Comparison of ENCODE assay signal across 11 mouse cellular contexts in the genomic region with DNA sequence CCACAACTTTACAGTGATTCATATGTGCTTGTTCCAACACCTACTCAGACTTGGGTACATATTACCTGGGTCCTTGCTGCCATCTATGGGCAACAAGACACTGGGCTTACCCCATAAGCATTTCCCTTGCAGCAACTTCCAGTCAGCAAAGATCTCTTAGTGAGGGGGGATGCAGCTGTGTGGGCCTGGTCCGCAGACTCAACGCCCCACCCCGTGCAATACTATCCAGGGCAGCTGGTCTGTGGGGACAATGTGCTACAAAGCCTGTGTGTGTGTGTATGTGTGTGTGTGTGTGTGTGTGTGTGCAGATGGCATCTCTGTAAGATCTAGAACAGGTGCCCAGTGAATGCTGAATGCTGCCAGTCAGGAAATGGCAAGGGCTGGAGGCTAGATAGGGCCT. TPM values are rescaled to one million over a fixed set of nuclear protein-coding genes. Genes with fewer than 3 reads are reported as not detected.
A peak's percentile ranks its signal among the peaks of the same experiment; 100 is the strongest.
DNase-seq lines count a peak whose midpoint lies in the region; ATAC-seq and TF ChIP-seq lines count a peak whose summit lies in the region.
"Had no signal": no experiment of that assay in that cellular context is flagged by ENCODE, and none has a peak within 500 bp of the region (broad histone marks: within the 10 kb centered on the region; RNA-seq: fewer than 3 reads in every experiment).

No protein-coding gene starts in this region.

- intact Hi-C loops in heart, postnatal 36 days (cut with DNase I), result no loop called here

- H3K27ac ChIP-seq in forebrain, postnatal 0 days (ENCODE audit: low read depth, low read length), result no peak overlapping the region
- no peak overlapping the region for H3K27ac ChIP-seq in forebrain, embryonic 11.5 days (ENCODE audit: low read depth, low read length)
- H3K27ac ChIP-seq: forebrain, embryonic 12.5 days had no signal

- H3K4me3 ChIP-seq in forebrain, postnatal 0 days (ENCODE audit: low read depth, low read length), result no peak overlapping the region
- no peak overlapping the region for H3K4me3 ChIP-seq in forebrain, embryonic 11.5 days (ENCODE audit: low read depth, low read length)
- no peak overlapping the region for H3K4me3 ChIP-seq in lung, adult 2 months (replicated peaks; ENCODE audit: extremely low read depth, low read depth, low read length)
- H3K4me3 ChIP-seq: forebrain, embryonic 12.5 days had no signal

- peak; percentile 49 for DNase-seq in forebrain, postnatal 0 days
- no peak for DNase-seq in forebrain, embryonic 11.5 days (ENCODE audit: low spot score)
- no peak for DNase-seq in lung, adult 2 months
- no peak for DNase-seq in lung, postnatal 10 days
- peak; percentile 70 for DNase-seq in induced T-regulatory cell, adult 2 months (ENCODE audit: low read depth)
- no peak for DNase-seq in heart, postnatal 36 days
- no peak for DNase-seq in testis, postnatal 14 days (ENCODE audit: low spot score)

- no peak overlapping the region for H3K4me2 ChIP-seq in forebrain, postnatal 0 days (ENCODE audit: low read depth)
- H3K4me2 ChIP-seq in forebrain, embryonic 11.5 days (ENCODE audit: low read depth, low read length, severe bottlenecking), result no peak overlapping the region
- H3K4me2 ChIP-seq: forebrain, embryonic 12.5 days had no signal

- TF ChIP-seq POLR2A in lung, adult 2 months (IDR thresholded peaks at IDR 0.05; ENCODE audit: borderline replicate concordance, extremely low read depth, low read depth, low read length), result 0 out of 2 replicates have a peak, but pooled peaks have one; percentile 8

- H3K9me3 ChIP-seq in forebrain, postnatal 0 days (ENCODE audit: low read length), result no peaks in the 10 kb centered on the region
- H3K9me3 ChIP-seq in forebrain, embryonic 11.5 days (ENCODE audit: control insufficient read depth, low read length), result no peaks in the 10 kb centered on the region
- H3K9me3 ChIP-seq: forebrain, embryonic 12.5 days; G1E had no signal

- ATAC-seq in forebrain, postnatal 0 days, result peak; percentile 64
- ATAC-seq in forebrain, embryonic 11.5 days (replicated peaks; ENCODE audit: low FRiP score), result no peak
- ATAC-seq in CD4-positive, CD25-positive, alpha-beta regulatory T cell, adult 4 months, result peak; percentile 60
- ATAC-seq: midbrain, embryonic 16.5 days had no signal

- TF ChIP-seq CTCF in forebrain, postnatal 0 days (IDR thresholded peaks at IDR 0.05; ENCODE audit: low read depth), result peak; percentile 69
- TF ChIP-seq CTCF in lung, adult 2 months (IDR thresholded peaks at IDR 0.05; ENCODE audit: insufficient read depth, low read length), result no peak

- peaks cover 14% of the 10 kb centered on the region; the same call in 1 of the 2 replicates for H3K36me3 ChIP-seq in forebrain, postnatal 0 days (ENCODE audit: insufficient read depth)
- no peaks in the 10 kb centered on the region; the same call in 1 of the 2 replicates for H3K36me3 ChIP-seq in forebrain, embryonic 11.5 days (ENCODE audit: control insufficient read depth, insufficient read depth, low read length)

- H3K9ac ChIP-seq in forebrain, postnatal 0 days, result no peak overlapping the region
- no peak overlapping the region for H3K9ac ChIP-seq in forebrain, embryonic 11.5 days (ENCODE audit: low read length)
- H3K9ac ChIP-seq: forebrain, embryonic 12.5 days had no signal

- H3K4me1 ChIP-seq in forebrain, postnatal 0 days (ENCODE audit: insufficient read depth), result no peaks in the 10 kb centered on the region
- H3K4me1 ChIP-seq in forebrain, embryonic 11.5 days (replicated peaks; ENCODE audit: control insufficient read depth, insufficient read depth, low read length), result no peaks in the 10 kb centered on the region
- H3K4me1 ChIP-seq in lung, adult 2 months (ENCODE audit: control insufficient read depth, insufficient read depth, low read length), result no peaks in the 10 kb centered on the region
- H3K4me1 ChIP-seq: forebrain, embryonic 12.5 days had no signal

- H3K27me3 ChIP-seq in forebrain, postnatal 0 days (ENCODE audit: insufficient read depth, low read length), result no peaks in the 10 kb centered on the region
- H3K27me3 ChIP-seq in forebrain, embryonic 11.5 days (ENCODE audit: control insufficient read depth, insufficient read depth, low read length), result no peaks in the 10 kb centered on the region
- H3K27me3 ChIP-seq: forebrain, embryonic 12.5 days had no signal

- 85% methylated on average over 3 of the region's 3 CpGs for WGBS in forebrain, postnatal 0 days
- WGBS in forebrain, embryonic 11.5 days, result 89% methylated on average over 3 of the region's 3 CpGs
- 72% methylated on average over 3 of the region's 3 CpGs for WGBS in lung, adult 2 months

RNA-seq across cellular contexts. Expression of a gene that starts 22.9 kb away (rescaled TPM):
- 4.0 and 5.3 TPM in 2 replicates for total RNA-seq in forebrain, postnatal 0 days (2014; rRNA removed)
- polyA plus RNA-seq in forebrain, postnatal 0 days (2015; fragmentation: Nextera tagmentation; extraction: Ambion mirVana), result 3.1 and 3.6 TPM in 2 replicates
- polyA plus RNA-seq in forebrain, embryonic 11.5 days (2014; fragmentation: Nextera tagmentation; extraction: Ambion mirVana), result 10.0 and 10.6 TPM in 2 replicates
- 29.7 and 36.7 TPM in 2 replicates for polyA plus RNA-seq in lung, adult 2 months (2012; rRNA removed)
- 100 to 1,000 TPM; 560 to 705 TPM for polyA plus RNA-seq in CD4-positive, CD25-positive, alpha-beta regulatory T cell, adult 4 months (2017; shearing (Covaris generic))
- total RNA-seq in heart, postnatal 36 days (2021), result 1 to 10 TPM; 7.7 to 7.8 TPM

RNA-seq across cellular contexts. Expression of a gene that starts 56.6 kb away (rescaled TPM):
- total RNA-seq in forebrain, postnatal 0 days (2014; rRNA removed), result 6.4 and 11.1 TPM in 2 replicates
- 2.4 and 3.1 TPM in 2 replicates for polyA plus RNA-seq in forebrain, postnatal 0 days (2015; fragmentation: Nextera tagmentation; extraction: Ambion mirVana)
- polyA plus RNA-seq in forebrain, embryonic 11.5 days (2014; fragmentation: Nextera tagmentation; extraction: Ambion mirVana), result 2.5 and 3.3 TPM in 2 replicates
- polyA plus RNA-seq in lung, adult 2 months (2012; rRNA removed), result 72.5 and 75.9 TPM in 2 replicates
- polyA plus RNA-seq in CD4-positive, CD25-positive, alpha-beta regulatory T cell, adult 4 months (2017; shearing (Covaris generic)), result 10 to 100 TPM; 48.1 to 54.3 TPM
- 10 to 100 TPM; 13.2 to 16.6 TPM for total RNA-seq in heart, postnatal 36 days (2021)

Comparison
In these comparisons a context has a peak if more than half of its experiments do, and no peak if none do; other contexts are left out.
1. DNase-seq: peak in forebrain, postnatal 0 days (single experiment) and induced T-regulatory cell, adult 2 months (single experiment); none in forebrain, embryonic 11.5 days (single experiment), lung, adult 2 months (single experiment), lung, postnatal 10 days (single experiment), heart, postnatal 36 days (0 of 2) and testis, postnatal 14 days (single experiment).
2. RNA of a gene that starts 22.9 kb away (polyA plus RNA-seq): 560 to 705 TPM in CD4-positive, CD25-positive, alpha-beta regulatory T cell, adult 4 months; 29.7 to 36.7 TPM in lung, adult 2 months, 10.0 to 10.6 TPM in forebrain, embryonic 11.5 days and 3.1 to 3.6 TPM in forebrain, postnatal 0 days; every median in the first group is over 10 times any median in the second.
3. RNA of a gene that starts 56.6 kb away (polyA plus RNA-seq): 72.5 to 75.9 TPM in lung, adult 2 months and 48.1 to 54.3 TPM in CD4-positive, CD25-positive, alpha-beta regulatory T cell, adult 4 months; 2.5 to 3.3 TPM in forebrain, embryonic 11.5 days and 2.4 to 3.1 TPM in forebrain, postnatal 0 days; every median in the first group is over 10 times any median in the second.